ENCODE assay signal across 18 mouse cellular contexts in the genomic region with DNA sequence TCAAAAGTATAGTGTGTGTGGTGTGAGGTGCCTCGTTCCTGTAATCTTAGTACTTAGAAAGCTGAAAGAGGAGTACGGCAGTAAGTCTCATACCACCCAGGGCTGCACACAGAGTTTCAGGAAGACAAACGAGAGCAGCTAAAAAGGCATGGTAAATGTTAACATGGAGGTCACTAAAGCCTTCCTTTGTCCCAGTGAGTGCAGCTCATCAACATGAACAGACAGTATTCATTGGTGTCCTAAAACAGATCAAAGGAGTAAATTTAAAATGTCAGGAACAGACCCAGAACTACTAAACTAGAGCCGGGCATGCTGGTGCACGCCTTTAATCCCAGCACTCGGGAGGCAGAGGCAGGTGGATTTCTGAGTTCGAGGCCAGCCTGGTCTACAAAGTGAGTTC.
"Had no signal": no experiment of that assay in that cellular context is flagged by ENCODE, and none has a peak within 500 bp of the region (broad histone marks: within the 10 kb centered on the region; RNA-seq: fewer than 3 reads in every experiment).

No protein-coding gene starts in this region.

- H3K27me3 ChIP-seq: liver, embryonic 15.5 days; lung, embryonic 15.5 days; megakaryocyte, embryonic 14.5 days; midbrain, embryonic 13.5 days; midbrain, embryonic 15.5 days; neural tube, embryonic 12.5 days had no signal

- H3K27ac ChIP-seq: liver, embryonic 15.5 days; lung, embryonic 15.5 days; macrophage; midbrain, embryonic 13.5 days; midbrain, embryonic 15.5 days; neural tube, embryonic 12.5 days had no signal

- H3K9me3 ChIP-seq: liver, embryonic 15.5 days; lung, embryonic 15.5 days; megakaryocyte, embryonic 14.5 days; midbrain, embryonic 13.5 days; midbrain, embryonic 15.5 days; neural tube, embryonic 12.5 days had no signal

- DNase-seq: liver, postnatal 0 days; lung, adult 2 months; lung, postnatal 14 days; lung, postnatal 36 days; right cerebral cortex, adult 18-20 months; right cerebral cortex, postnatal 25 days; right cerebral cortex, postnatal 4 days; spleen, adult 18-20 months; thymus, adult 18-20 months; thymus, postnatal 14 days; thymus, postnatal 36 days had no signal

- H3K4me3 ChIP-seq: liver, embryonic 15.5 days; lung, embryonic 15.5 days; megakaryocyte, embryonic 14.5 days; midbrain, embryonic 13.5 days; midbrain, embryonic 15.5 days; neural tube, embryonic 12.5 days had no signal

- H3K4me1 ChIP-seq: lung, embryonic 15.5 days; midbrain, embryonic 13.5 days; midbrain, embryonic 15.5 days; neural tube, embryonic 12.5 days had no signal

- H3K9ac ChIP-seq: liver, embryonic 15.5 days; liver, postnatal 0 days; lung, embryonic 15.5 days; midbrain, embryonic 13.5 days; midbrain, embryonic 15.5 days; neural tube, embryonic 12.5 days had no signal
